Mouse (Mus musculus) lung, adult 10 weeks (tissue): ENCODE results near the gene Nqo1. TPM values are rescaled to one million over a fixed set of nuclear protein-coding genes. Genes with fewer than 3 reads are reported as not detected.

Experiments
- polyA plus RNA-seq: library from polyadenylated mRNA; stranded (reverse); fragments of 350-450 nt; fragmentation: Illumina TruSeq; extraction: RNeasy Lipid Tissue Mini Kit (QIAGEN cat#74804); gene quantifications from one replicate; pipeline ENCODE4 v1.2.3, GENCODE M21; 2014; ENCODE audit warnings: low read depth, low replicate concordance; ENCODE audit not compliant: insufficient read depth

The Nqo1 gene
- polyA plus RNA-seq, result 6.1 TPM

GRCm38 (mm10) chr8:107403038-107403781 is at the start of gene Nqo1:
Gene Nqo1, minus strand, starts transcription at chr8:107403206.

GRCm38 (mm10) chr8:107435962-107436831 is 33.2 kb upstream of the Nqo1 start, which contains the start of gene Wwp2:
Gene Wwp2, plus strand, starts transcription at chr8:107436365.

GRCm38 (mm10) chr8:107424597-107425229 is 21.7 kb upstream of the Nqo1 start, which contains the start of gene Nob1:
Gene Nob1, minus strand, starts transcription at chr8:107425051.

Other genes starting within 250 kb of the Nqo1 start
- gene Nfat5, start 109.7 kb downstream of the Nqo1 start, polyA plus RNA-seq, result 10.7 TPM
- 15.2 TPM for gene Nob1, start 21.8 kb upstream of the Nqo1 start, polyA plus RNA-seq
- gene Wwp2, start 33.2 kb upstream of the Nqo1 start, polyA plus RNA-seq, result 18.5 TPM
- 84.3 TPM for gene Psmd7, start 185.3 kb upstream of the Nqo1 start, polyA plus RNA-seq